Mouse (Mus musculus) central nervous system, embryonic 18 days (tissue): ENCODE measurements around the gene Gm21440. TPM values are rescaled to one million over a fixed set of nuclear protein-coding genes. Genes with fewer than 3 reads are reported as not detected.

ENCODE experiments used
- polyA plus RNA-seq: library from polyadenylated mRNA; depleted of rRNA; stranded (reverse); fragments of >200 nt; gene quantifications from 2 replicates; pipeline ENCODE4 v1.2.3, GENCODE M21; 2012; rRNA removed

Gene Gm21440
- polyA plus RNA-seq, result not detected in 2 replicates

DNA sequence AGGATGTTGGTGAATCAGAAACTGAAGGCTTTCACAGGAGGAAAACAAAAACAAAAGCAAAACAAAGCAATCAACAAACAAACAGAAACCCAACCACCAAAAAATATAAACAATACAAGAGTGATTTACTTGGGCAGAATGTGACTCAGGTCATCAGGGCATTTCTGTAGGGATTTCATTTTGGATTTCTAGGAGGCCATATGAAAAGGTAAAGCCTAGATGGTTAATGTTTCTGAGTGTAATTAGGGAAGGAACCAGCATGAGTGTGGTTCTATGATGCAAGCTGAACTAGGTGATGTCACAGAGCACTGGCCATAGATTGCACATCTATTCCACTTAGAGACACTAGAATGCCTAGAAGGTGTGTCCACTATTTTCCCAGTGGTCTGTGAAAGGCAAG, at the start of gene Gm21440, which contains the start of gene Gm21454:
Gene Gm21440, plus strand, starts transcription at position 301 of the 400 bp plus-strand sequence.
Gene Gm21454, plus strand, starts transcription at position 352 of the 400 bp plus-strand sequence.

DNA sequence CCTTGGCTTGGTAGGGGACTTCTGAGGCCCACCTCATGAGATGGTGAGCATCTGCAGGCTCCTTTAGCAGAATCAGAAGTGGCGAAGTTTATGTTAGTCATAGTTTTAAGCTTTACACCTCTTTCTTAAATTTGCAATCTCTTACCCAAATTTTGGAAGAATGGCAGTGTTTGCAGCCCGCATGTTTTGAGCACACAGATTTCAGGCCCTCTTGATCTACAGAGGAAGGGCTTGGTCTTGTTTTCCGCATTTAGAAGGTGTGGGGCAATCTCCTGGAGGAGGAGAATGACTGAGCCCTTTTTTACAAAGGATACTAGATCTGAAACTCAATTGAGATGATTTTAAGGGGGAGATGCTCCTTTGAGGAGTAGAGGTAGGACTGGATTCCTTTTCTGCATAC, 28.4 kb upstream of the Gm21440 start, which contains the start of gene Gm21828:
Gene Gm21828, minus strand, starts transcription at position 101 of the 400 bp plus-strand sequence.

Other genes starting within 250 kb of the Gm21440 start
- not detected in 2 replicates for gene Gm20807, start 209.5 kb upstream of the Gm21440 start, polyA plus RNA-seq
- not detected in 2 replicates for gene Gm21891, start 118.9 kb upstream of the Gm21440 start, polyA plus RNA-seq
- not detected in 2 replicates for gene Gm21425, start 90.4 kb upstream of the Gm21440 start, polyA plus RNA-seq
- not detected in 2 replicates for gene Gm21828, start 28.5 kb upstream of the Gm21440 start, polyA plus RNA-seq
- gene Gm21454, start 51 bp downstream of the Gm21440 start, polyA plus RNA-seq, result not detected in 2 replicates
- gene Gm21725, start 96.7 kb downstream of the Gm21440 start, polyA plus RNA-seq, result not detected in 2 replicates
- not detected in 2 replicates for gene Gm21866, start 213.2 kb downstream of the Gm21440 start, polyA plus RNA-seq
- not detected in 2 replicates for gene Gm20773, start 241.6 kb downstream of the Gm21440 start, polyA plus RNA-seq